Mouse (Mus musculus) MEL (cell line): ENCODE data around the gene Tanc1. TPM values are rescaled to one million over a fixed set of nuclear protein-coding genes. Genes with fewer than 3 reads are reported as not detected.

Source experiments
- DNase-seq: peaks from one replicate; pipeline ENCODE4 v3.0.0; 2011; ENCODE audit warnings: low read depth, low spot score
- H3K27ac ChIP-seq: 2 replicates; pipeline ENCODE4 v1.5.1; 2012; ENCODE audit warnings: low read depth, mild to moderate bottlenecking, control low read depth, low read length, moderate library complexity; ENCODE audit not compliant: control insufficient read depth
- H3K27me3 ChIP-seq, 2 experiments: fragments of 150-350 bp in 1 of 2; sonication (generic) in 1 of 2; 2 replicates each; pipeline ENCODE4 v1.6.1; 2012; ENCODE audit warnings: low read length in 2 of 2, mild to moderate bottlenecking in 2 of 2, improper control_type of control experiment in 1 of 2, moderate library complexity in 1 of 2; ENCODE audit not compliant: insufficient read depth in 2 of 2, control insufficient read depth in 1 of 2
- H3K36me3 ChIP-seq, 2 experiments: 2 replicates each; pipeline ENCODE4 v1.6.1; 2012 to 2014; ENCODE audit warnings: low read length in 2 of 2, improper control_type of control experiment in 1 of 2, inconsistent platforms in 1 of 2, mild to moderate bottlenecking in 1 of 2; ENCODE audit not compliant: insufficient read depth in 2 of 2, control insufficient read depth in 1 of 2
- H3K4me1 ChIP-seq, 2 experiments: fragments of 150-350 bp in 1 of 2; sonication (generic) in 1 of 2; 2 replicates each; pipeline ENCODE4 v1.6.1; 2012; ENCODE audit warnings: low read length in 2 of 2, improper control_type of control experiment in 1 of 2, mild to moderate bottlenecking in 1 of 2; ENCODE audit not compliant: insufficient read depth in 2 of 2, control insufficient read depth in 1 of 2
- H3K4me3 ChIP-seq, 2 experiments: fragments of 150-350 bp in 1 of 2; sonication (generic) in 1 of 2; 2 replicates each; pipeline ENCODE4 v1.5.1; 2012; ENCODE audit warnings: low read depth in 2 of 2, low read length in 2 of 2, mild to moderate bottlenecking in 2 of 2, moderate library complexity in 2 of 2, control low read depth in 1 of 2, improper control_type of control experiment in 1 of 2; ENCODE audit not compliant: control insufficient read depth in 1 of 2, insufficient read depth in 1 of 2
- H3K79me2 ChIP-seq: 2 replicates; pipeline ENCODE4 v1.6.1; 2012; ENCODE audit warnings: mild to moderate bottlenecking, low read length, moderate library complexity; ENCODE audit not compliant: control insufficient read depth, poor library complexity, insufficient read depth
- H3K9ac ChIP-seq: 2 replicates; pipeline ENCODE4 v1.6.1; 2012; ENCODE audit warnings: low read depth, mild to moderate bottlenecking, control low read depth, low read length, moderate library complexity; ENCODE audit not compliant: control insufficient read depth, poor library complexity, severe bottlenecking
- H3K9me3 ChIP-seq: fragments of 150-350 bp; sonication (generic); replicated peaks from 2 replicates; pipeline ENCODE4 v1.6.1; 2012; ENCODE audit warnings: mild to moderate bottlenecking, low read length, improper control_type of control experiment, moderate library complexity; ENCODE audit not compliant: insufficient read depth
- CTCF ChIP-seq, 3 experiments: IDR thresholded peaks in 2 of 3; conservative IDR thresholded peaks in 1 of 3; 2 replicates each; pipeline ENCODE4 v1.5.1; 2011 to 2012; ENCODE audit warnings: low read length in 3 of 3, low read depth in 2 of 3, mild to moderate bottlenecking in 2 of 3, improper control_type of control experiment in 1 of 3, inconsistent platforms in 1 of 3, mixed read lengths in 1 of 3, moderate library complexity in 1 of 3; ENCODE audit not compliant: control insufficient read depth in 1 of 3, insufficient read depth in 1 of 3, poor library complexity in 1 of 3, severe bottlenecking in 1 of 3
- ELF1 ChIP-seq: IDR thresholded peaks from 2 replicates; pipeline ENCODE4 v1.6.1; 2014; ENCODE audit warnings: low read depth, mild to moderate bottlenecking, inconsistent platforms, low read length, improper control_type of control experiment, moderate library complexity
- ETS1 ChIP-seq: IDR thresholded peaks from 2 replicates; pipeline ENCODE4 v1.6.1; 2012; ENCODE audit warnings: low read depth, mild to moderate bottlenecking, inconsistent platforms, low read length, improper control_type of control experiment, moderate library complexity
- GABPA ChIP-seq: IDR thresholded peaks from 2 replicates; pipeline ENCODE4 v1.6.1; 2012; ENCODE audit warnings: low read depth, mild to moderate bottlenecking, inconsistent platforms, low read length, improper control_type of control experiment, moderate library complexity
- KAT2A ChIP-seq: conservative IDR thresholded peaks from 2 replicates; pipeline ENCODE4 v1.6.1; 2012; ENCODE audit warnings: low read depth, low read length, improper control_type of control experiment, inconsistent platforms
- MAFK ChIP-seq: IDR thresholded peaks from 2 replicates; pipeline ENCODE4 v1.6.1; 2011; ENCODE audit warnings: low read depth, mild to moderate bottlenecking, low read length, improper control_type of control experiment, borderline replicate concordance
- MXI1 ChIP-seq: IDR thresholded peaks from 2 replicates; pipeline ENCODE4 v1.6.1; 2011; ENCODE audit warnings: mild to moderate bottlenecking, low read depth, low read length, improper control_type of control experiment
- NELFE ChIP-seq: IDR thresholded peaks from 2 replicates; pipeline ENCODE4 v1.6.1; 2011; ENCODE audit warnings: low read depth, low read length, improper control_type of control experiment
- POLR2AphosphoS2 ChIP-seq: IDR thresholded peaks from 2 replicates; pipeline ENCODE4 v1.6.1; 2011; ENCODE audit warnings: low read length, improper control_type of control experiment
- POLR2AphosphoS5 ChIP-seq: IDR thresholded peaks from 2 replicates; pipeline ENCODE4 v1.6.1; 2012; ENCODE audit warnings: low read depth, borderline replicate concordance, mild to moderate bottlenecking, inconsistent platforms, low read length, moderate library complexity, mixed read lengths
- RCOR1 ChIP-seq: IDR thresholded peaks from 2 replicates; pipeline ENCODE4 v1.6.1; 2012; ENCODE audit warnings: low read depth, mild to moderate bottlenecking, inconsistent platforms, low read length, improper control_type of control experiment
- TAL1 ChIP-seq: IDR thresholded peaks from 2 replicates; pipeline ENCODE4 v1.6.1; 2012; ENCODE audit warnings: mild to moderate bottlenecking, inconsistent platforms, low read length, moderate library complexity, mixed read lengths
- TCF12 ChIP-seq: IDR thresholded peaks from 2 replicates; pipeline ENCODE4 v1.6.1; 2014; ENCODE audit warnings: low read depth, mild to moderate bottlenecking, inconsistent platforms, low read length, improper control_type of control experiment, moderate library complexity
- USF2 ChIP-seq, 2 experiments: IDR thresholded peaks; 2 replicates each; pipeline ENCODE4 v1.6.1; 2011 to 2012; ENCODE audit warnings: improper control_type of control experiment in 2 of 2, low read length in 2 of 2, borderline replicate concordance in 1 of 2, inconsistent platforms in 1 of 2, low read depth in 1 of 2, mild to moderate bottlenecking in 1 of 2; ENCODE audit not compliant: insufficient read depth in 1 of 2
- ZC3H11A ChIP-seq: IDR thresholded peaks from 2 replicates; pipeline ENCODE4 v1.6.1; 2012; ENCODE audit warnings: low read depth, mild to moderate bottlenecking, inconsistent platforms, low read length, improper control_type of control experiment
- polyA plus RNA-seq, 2 experiments: library from polyadenylated mRNA; stranded (reverse) in 1 of 2; unstranded in 1 of 2; fragments of >175 nt in 1 of 2; fragments of >200 nt in 1 of 2; gene quantifications; 2 replicates each; pipeline versions ENCODE4 v1.2.1 to v1.2.4; 2012; ENCODE audit warnings: low replicate concordance in 2 of 2, low read depth in 1 of 2; ENCODE audit not compliant: insufficient read length in 2 of 2, insufficient read depth in 1 of 2, missing spikeins in 1 of 2
- total RNA-seq: library from RNA; depleted of rRNA; stranded (reverse); fragments of 300-350 nt; gene quantifications from 2 replicates; pipeline ENCODE4 v1.2.3, GENCODE M21; 2012

The Tanc1 gene
- total and polyA plus RNA-seq, 3 experiments, result 0.54 to 0.78 TPM; not detected in 1

GRCm38 (mm10) chr2:59625416-59625815 is 13.6 kb downstream of the Tanc1 start (continued):
- TF ChIP-seq TCF12 (no peak), TAL1 (no peak)

- no peaks in the 10 kb centered on the region for H3K9me3 ChIP-seq
Measured at GRCm38 (mm10) chr2:59625927-59626326, 14.1 kb downstream of the Tanc1 start.

GRCm38 (mm10) chr2:59626422-59626821 is 14.6 kb downstream of the Tanc1 start:
- TF ChIP-seq MXI1 (no peak), TCF12 (no peak), GABPA (no peak), POLR2AphosphoS2 (no peak), TAL1 (no peak), MAFK (no peak), NELFE (no peak), RCOR1 (no peak)

More at GRCm38 (mm10) chr2:59625927-59626326, 14.1 kb downstream of the Tanc1 start:
- Histone ChIP-seq H3K27me3 (no peaks in the 10 kb centered on the region), H3K27ac (no peak overlapping the region), H3K79me2 (no peaks in the 10 kb centered on the region), H3K36me3 (no peaks in the 10 kb centered on the region), H3K9ac (no peak overlapping the region), H3K4me3 (no peak overlapping the region), H3K4me1 (no peaks in the 10 kb centered on the region)
- DNase-seq, result no peak
- no peak for TF ChIP-seq ETS1
- no peak for TF ChIP-seq KAT2A
- TF ChIP-seq USF2 (IDR thresholded peaks at IDR 0.05; ENCODE audit: borderline replicate concordance in 1 of 2, insufficient read depth in 1 of 2, low read depth in 1 of 2, low read length in 2 of 2), result no peak
- TF ChIP-seq CTCF (IDR thresholded peaks at IDR 0.05 in 2 of 3, conservative IDR thresholded peaks at IDR 0.05 in 1 of 3; ENCODE audit: control insufficient read depth in 1 of 3, insufficient read depth in 1 of 3, low read depth in 2 of 3, low read length in 3 of 3, poor library complexity in 1 of 3, severe bottlenecking in 1 of 3), result no peak
- no peak for TF ChIP-seq ZC3H11A
- no peak for TF ChIP-seq POLR2AphosphoS5
- TF ChIP-seq ELF1, result no peak
- no peak for TF ChIP-seq POLR2AphosphoS2

More at GRCm38 (mm10) chr2:59626422-59626821, 14.6 kb downstream of the Tanc1 start:
- no peaks in the 10 kb centered on the region for H3K79me2 ChIP-seq
- H3K4me3 ChIP-seq, result no peak overlapping the region
- no peaks in the 10 kb centered on the region for H3K36me3 ChIP-seq
- DNase-seq, result no peak
- no peak overlapping the region for H3K27ac ChIP-seq
- no peaks in the 10 kb centered on the region for H3K4me1 ChIP-seq
- H3K9me3 ChIP-seq, result no peaks in the 10 kb centered on the region
- H3K9ac ChIP-seq, result no peak overlapping the region
- no peaks in the 10 kb centered on the region for H3K27me3 ChIP-seq
